Mouse (Mus musculus): Measurements from ENCODE around the gene Sh3bp1.

The Sh3bp1 gene

GRCm38 (mm10) chr15:78940325-78940724, 40.8 kb downstream of the Sh3bp1 start:
- in situ Hi-C loops (cut with MseI, MboI), result no loop called here

- in situ Hi-C loops (cut with MseI, MboI), result no loop called here
Observed at GRCm38 (mm10) chr15:78942663-78943062, 43.1 kb downstream of the Sh3bp1 start.

GRCm38 (mm10) chr15:78946232-78946631, 46.7 kb downstream of the Sh3bp1 start:
- in situ Hi-C loops (cut with MseI, MboI), result no loop called here

- in situ Hi-C loops (cut with MseI, MboI), result no loop called here
Observed at GRCm38 (mm10) chr15:78947657-78948056, 48.1 kb downstream of the Sh3bp1 start, which contains the start of gene Triobp. Gene Triobp, plus strand, starts transcription at chr15:78947724.

- in situ Hi-C loops (cut with MseI, MboI), result no loop called here
Observed at GRCm38 (mm10) chr15:78948152-78948725, 48.7 kb downstream of the Sh3bp1 start.

GRCm38 (mm10) chr15:78948883-78949282, 49.3 kb downstream of the Sh3bp1 start:
- in situ Hi-C loops (cut with MseI, MboI), result no loop called here

GRCm38 (mm10) chr15:78955663-78956062, 56.1 kb downstream of the Sh3bp1 start:
- in situ Hi-C loops (cut with MseI, MboI), result no loop called here

GRCm38 (mm10) chr15:78956351-78956750, 56.8 kb downstream of the Sh3bp1 start:
- in situ Hi-C loops (cut with MseI, MboI), result no loop called here

GRCm38 (mm10) chr15:78957021-78957420, 57.5 kb downstream of the Sh3bp1 start:
- in situ Hi-C loops (cut with MseI, MboI), result no loop called here

GRCm38 (mm10) chr15:78959537-78959936, 60.0 kb downstream of the Sh3bp1 start:
- in situ Hi-C loops (cut with MseI, MboI), result no loop called here

GRCm38 (mm10) chr15:78960088-78960487, 60.5 kb downstream of the Sh3bp1 start:
- in situ Hi-C loops (cut with MseI, MboI), result no loop called here

All from mouse trophoblast stem cell (cell line).